Mouse (Mus musculus) liver, postnatal 0 days (tissue): ENCODE results near the gene Kif2a. TPM values are rescaled to one million over a fixed set of nuclear protein-coding genes. Genes with fewer than 3 reads are reported as not detected.

Experiments
- ATAC-seq: fragments of 200-750 bp; cut with Nextera tagmentation; 2 replicates; pipeline ENCODE4 v1.8.0; 2017; ENCODE audit warnings: mild to moderate bottlenecking, moderate library complexity
- DNase-seq: peaks from one replicate; pipeline ENCODE4 v3.0.0-alpha.2; 2016
- H3K27ac ChIP-seq: fragments of 300-500 bp; sonication (generic); 2 replicates; pipeline ENCODE4 v1.5.1; 2014; ENCODE audit warnings: antibody characterized with exemption, moderate library complexity, mild to moderate bottlenecking, low read depth
- H3K27me3 ChIP-seq: fragments of 300-500 bp; sonication (generic); 2 replicates; pipeline ENCODE4 v1.6.1; 2014; ENCODE audit warnings: low read length, control low read depth, mixed read lengths; ENCODE audit not compliant: insufficient read depth
- H3K36me3 ChIP-seq: fragments of 300-500 bp; sonication (generic); replicated peaks from 2 replicates; pipeline ENCODE4 v1.6.1; 2014; ENCODE audit warnings: mild to moderate bottlenecking, control low read depth, low read length, moderate library complexity, mixed read lengths; ENCODE audit not compliant: insufficient read depth
- H3K4me1 ChIP-seq: fragments of 300-500 bp; sonication (generic); 2 replicates; pipeline ENCODE4 v1.6.1; 2014; ENCODE audit warnings: antibody characterized with exemption, mild to moderate bottlenecking, control low read depth; ENCODE audit not compliant: insufficient read depth
- H3K4me2 ChIP-seq: fragments of 300-500 bp; sonication (generic); 2 replicates; pipeline ENCODE4 v1.6.1; 2014; ENCODE audit warnings: low read depth, mild to moderate bottlenecking, low read length, moderate library complexity, mixed read lengths
- H3K4me3 ChIP-seq: fragments of 300-500 bp; sonication (generic); 2 replicates; pipeline ENCODE4 v1.5.1; 2014; ENCODE audit warnings: low read depth, low read length
- H3K9ac ChIP-seq: fragments of 300-500 bp; sonication (generic); replicated peaks from 2 replicates; pipeline ENCODE4 v1.6.1; 2014; ENCODE audit warnings: mild to moderate bottlenecking, moderate library complexity
- H3K9me3 ChIP-seq: fragments of 300-500 bp; sonication (generic); 2 replicates; pipeline ENCODE4 v1.6.1; 2016; ENCODE audit warnings: mild to moderate bottlenecking, control low read depth, low read length, mixed read lengths
- CTCF ChIP-seq: sonication (generic); IDR thresholded peaks from 2 replicates; pipeline ENCODE4 v1.5.1; 2016; ENCODE audit warnings: antibody characterized with exemption, low read depth
- EP300 ChIP-seq: IDR thresholded peaks from 2 replicates; pipeline ENCODE4 v1.6.1; 2016; ENCODE audit warnings: antibody characterized with exemption, low read depth, mild to moderate bottlenecking
- WGBS: fragments of 180-500 bp; shearing (Covaris S2); extraction: QIAGEN DNeasy Blood & Tissue Kit; methylation state at CpG from one replicate; pipeline ENCODE4 v1.1.7; 2014; ENCODE audit not compliant: insufficient replicate concordance; 5-methylcytosine and 5-hydroxymethylcytosine counted together
- polyA plus RNA-seq: library from polyadenylated mRNA; unstranded; fragments of >200 nt; fragmentation: Nextera tagmentation; extraction: Ambion mirVana; gene quantifications from 2 replicates; pipeline ENCODE4 v1.2.1, GENCODE M21; 2015

Gene Kif2a
- polyA plus RNA-seq = 15.5 and 21.2 TPM in 2 replicates

GRCm38 (mm10) chr13:107021461-107022265 lies at the start of gene Kif2a:
TSS of gene Kif2a (minus strand) at chr13:107022126.
- peak; percentile 63 for ATAC-seq
- 2% methylated on average over 50 of the region's 87 CpGs for WGBS
- H3K36me3 ChIP-seq = 0 out of 2 replicates have a peak, but pooled peaks cover 4% of the 10 kb centered on the region
- TF ChIP-seq EP300 = no peak
- TF ChIP-seq CTCF = no peak
- no peaks in the 10 kb centered on the region for H3K9me3 ChIP-seq
- peaks cover 20% of the 10 kb centered on the region for H3K4me1 ChIP-seq
- peak within 1 kb of the TSS; percentile 95 for H3K27ac ChIP-seq
- peak within 1 kb of the TSS; percentile 97 for H3K9ac ChIP-seq
- no peaks in the 10 kb centered on the region for H3K27me3 ChIP-seq
- peak; percentile 67 for DNase-seq
- H3K4me3 ChIP-seq = peak within 1 kb of the TSS; percentile 99
- H3K4me2 ChIP-seq = peak within 1 kb of the TSS; percentile 96

GRCm38 (mm10) chr13:107069061-107069460 lies 47.1 kb upstream of the Kif2a start:
- Histone ChIP-seq H3K9ac (no peak overlapping the region), H3K36me3 (no peaks in the 10 kb centered on the region), H3K4me1 (peaks cover 13% of the 10 kb centered on the region), H3K4me2 (no peak overlapping the region), H3K27ac (no peak overlapping the region), H3K27me3 (no peaks in the 10 kb centered on the region), H3K4me3 (no peak overlapping the region), H3K9me3 (no peaks in the 10 kb centered on the region)
- 55% methylated on average over 1 of the region's 1 CpGs for WGBS
- DNase-seq (no peak), ATAC-seq (no peak)
- TF ChIP-seq CTCF (no peak), EP300 (no peak)

- Histone ChIP-seq H3K36me3 (no peaks in the 10 kb centered on the region), H3K4me2 (peak overlapping the region; percentile 72), H3K27ac (peak overlapping the region; percentile 92), H3K9me3 (no peaks in the 10 kb centered on the region), H3K27me3 (no peaks in the 10 kb centered on the region), H3K4me1 (peaks cover 7% of the 10 kb centered on the region), H3K9ac (peak overlapping the region; percentile 45), H3K4me3 (peak overlapping the region; percentile 49)
- no peak for DNase-seq
- WGBS = 74% methylated on average over 10 of the region's 10 CpGs
- no peak for ATAC-seq
- peak; percentile 12; the same call in 1 of the 2 replicates for TF ChIP-seq EP300
- TF ChIP-seq CTCF = no peak
Observed at GRCm38 (mm10) chr13:107065098-107065855, 43.4 kb upstream of the Kif2a start.

GRCm38 (mm10) chr13:107064263-107064662 lies 42.3 kb upstream of the Kif2a start:
- Histone ChIP-seq H3K4me1 (peaks cover 10% of the 10 kb centered on the region), H3K9ac (peak overlapping the region; percentile 45), H3K27me3 (no peaks in the 10 kb centered on the region), H3K4me2 (peak overlapping the region; percentile 72), H3K36me3 (no peaks in the 10 kb centered on the region), H3K27ac (peak overlapping the region; percentile 92), H3K4me3 (peak overlapping the region; percentile 49), H3K9me3 (no peaks in the 10 kb centered on the region)
- WGBS = 65% methylated on average over 2 of the region's 2 CpGs
- DNase-seq (no peak), ATAC-seq (peak; percentile 11; the same call in 1 of the 2 replicates)
- TF ChIP-seq EP300 (no peak), CTCF (no peak)

- Histone ChIP-seq H3K36me3 (no peaks in the 10 kb centered on the region), H3K4me3 (peak overlapping the region; percentile 49), H3K4me1 (peaks cover 7% of the 10 kb centered on the region), H3K27me3 (no peaks in the 10 kb centered on the region), H3K27ac (peak overlapping the region; percentile 92), H3K9ac (peak overlapping the region; percentile 45), H3K4me2 (peak overlapping the region; percentile 72), H3K9me3 (no peaks in the 10 kb centered on the region)
- 28% methylated on average over 7 of the region's 7 CpGs for WGBS
- ATAC-seq (peak; percentile 95), DNase-seq (peak; percentile 65)
- peak; percentile 43 for TF ChIP-seq CTCF
- peak; percentile 100 for TF ChIP-seq EP300
Observed at GRCm38 (mm10) chr13:107063115-107063807, 41.3 kb upstream of the Kif2a start.
